Mouse (Mus musculus) liver, adult 2 months (tissue): ENCODE measurements around the gene Add3.

Source experiments
- CTCF ChIP-seq: fragments of 200-500 bp; IDR thresholded peaks from 2 replicates; pipeline ENCODE4 v1.5.1; 2011; ENCODE audit warnings: low read depth, low read length, control low read depth
- POLR2A ChIP-seq: fragments of 200-500 bp; IDR thresholded peaks from 2 replicates; pipeline ENCODE4 v1.6.1; 2011; ENCODE audit warnings: low read length, control low read depth; ENCODE audit not compliant: insufficient read depth; ENCODE audit errors: extremely low read depth

- no peak for TF ChIP-seq POLR2A
- TF ChIP-seq CTCF, result no peak
Observed at GRCm38 (mm10) chr19:53264821-53265727, 124.8 kb downstream of the Add3 start.
